In genomic region chr3:136777787-136778216, GRCm38 (mm10) we compare ENCODE assay signal across 24 mouse cellular contexts.
DNase-seq lines count a peak whose midpoint lies in the region; ATAC-seq and TF ChIP-seq lines count a peak whose summit lies in the region.
"Had no signal": no experiment of that assay in that cellular context is flagged by ENCODE, and none has a peak within 500 bp of the region (broad histone marks: within the 10 kb centered on the region; RNA-seq: fewer than 3 reads in every experiment).

No protein-coding gene starts in this region.

- peaks cover 22% of the 10 kb centered on the region for H3K79me2 ChIP-seq in CH12.LX (replicated peaks; ENCODE audit: control insufficient read depth, extremely low read depth, insufficient read depth, poor library complexity, severe bottlenecking)

- H3K27ac ChIP-seq in CH12.LX (ENCODE audit: insufficient read depth, low read depth), result 0 out of 2 replicates have a peak overlapping the region, but pooled peaks have one; percentile 9
- peak overlapping the region; percentile 56; the same call in 1 of the 2 replicates for H3K27ac ChIP-seq in cerebellum, adult 2 months (ENCODE audit: insufficient read depth, low read length)
- H3K27ac ChIP-seq: embryonic facial prominence, embryonic 13.5 days; hindbrain, embryonic 10.5 days; limb, embryonic 13.5 days; liver, embryonic 12.5 days had no signal

- TF ChIP-seq POLR2A in CH12.LX (IDR thresholded peaks at IDR 0.05; ENCODE audit: low read depth, low read length), result no peak
- TF ChIP-seq POLR2A in cerebellum, adult 2 months (IDR thresholded peaks at IDR 0.05; ENCODE audit: borderline replicate concordance, insufficient read depth, low read length), result no peak

- H3K4me3 ChIP-seq in CH12.LX (replicated peaks in 1 of 3; ENCODE audit: low read depth in 2 of 3, low read length in 2 of 3, poor library complexity in 1 of 3), result peak overlapping the region; percentile 2 to 17 (median 11)
- no peak overlapping the region for H3K4me3 ChIP-seq in cerebellum, adult 2 months (replicated peaks; ENCODE audit: insufficient read depth, low read depth, low read length)
- H3K4me3 ChIP-seq: embryonic facial prominence, embryonic 13.5 days; erythroblast, embryonic 14.5 days; hindbrain, embryonic 10.5 days; limb, embryonic 13.5 days; liver, embryonic 12.5 days had no signal

- ATAC-seq in cerebellum, adult (ENCODE audit: insufficient number of reproducible peaks, low FRiP score, low TSS enrichment), result 0 out of 2 replicates have a peak, but pooled peaks have one; percentile 15
- ATAC-seq: CD4-positive, CD25-positive, alpha-beta regulatory T cell, adult 4 months; forebrain, embryonic 14.5 days; inflammation-experienced regulatory T-cells, adult 6 months; liver, embryonic 12.5 days had no signal

- dilution Hi-C loops in CH12.LX (cut with MboI; ENCODE audit: extremely low pct_ligation_motif_present, extremely low pct_unique_long_range_greater_than_20kb, low sequenced_read_pairs), result no loop called here

- TF ChIP-seq CTCF in CH12.LX (conservative IDR thresholded peaks at IDR 0.05 in 1 of 2, IDR thresholded peaks at IDR 0.05 in 1 of 2; ENCODE audit: low read depth in 2 of 2, low read length in 2 of 2), result no peak
- no peak for TF ChIP-seq CTCF in cerebellum, adult 2 months (IDR thresholded peaks at IDR 0.05; ENCODE audit: borderline replicate concordance, insufficient read depth, low read depth, low read length)

- peaks cover 9 to 45% of the 10 kb centered on the region in 2 experiments for H3K4me1 ChIP-seq in CH12.LX (ENCODE audit: control insufficient read depth in 1 of 2, insufficient read depth in 2 of 2)
- H3K4me1 ChIP-seq in cerebellum, adult 2 months (ENCODE audit: control insufficient read depth, insufficient read depth, low read length), result peaks cover 16% of the 10 kb centered on the region; the same call in 1 of the 2 replicates
- H3K4me1 ChIP-seq: hindbrain, embryonic 10.5 days had no signal

- DNase-seq in cerebellum, postnatal 4 days (ENCODE audit: low spot score in 2 of 2), result no peak
- DNase-seq in CH12.LX (ENCODE audit: extremely low read depth), result peak; percentile 67
- DNase-seq in cerebellum, adult 2 months, result peak; percentile 53 to 76
- DNase-seq in cerebellum, postnatal 36 days, result peak; percentile 32 to 58
- no peak for DNase-seq in adrenal gland, postnatal 36 days
- DNase-seq in lung, adult 18-20 months, result no peak
- no peak for DNase-seq in urinary bladder, postnatal 10 days (ENCODE audit: low spot score)
- DNase-seq: gastrocnemius, postnatal 10 days; kidney, adult 2 months; kidney, postnatal 25 days; lung, adult 2 months; midbrain, embryonic 14.5 days; right cerebral cortex, postnatal 14 days; thymus, postnatal 14 days had no signal

- no peak; the same call in none of the 2 replicates for TF ChIP-seq RAD21 in CH12.LX (IDR thresholded peaks at IDR 0.05; ENCODE audit: low read depth, low read length)

- peaks cover 0 to 18% of the 10 kb centered on the region in 2 experiments for H3K36me3 ChIP-seq in CH12.LX (replicated peaks in 1 of 2; ENCODE audit: control insufficient read depth in 1 of 2, insufficient read depth in 1 of 2, low read length in 1 of 2)
- H3K36me3 ChIP-seq: embryonic facial prominence, embryonic 13.5 days; hindbrain, embryonic 10.5 days; limb, embryonic 13.5 days; liver, embryonic 12.5 days had no signal

- peak; percentile 57; the same call in 1 of the 2 replicates for TF ChIP-seq EP300 in CH12.LX (IDR thresholded peaks at IDR 0.05; ENCODE audit: low read length)

- no peaks in the 10 kb centered on the region for H3K27me3 ChIP-seq in CH12.LX (replicated peaks)
- H3K27me3 ChIP-seq in cerebellum, adult 2 months (ENCODE audit: control insufficient read depth, insufficient read depth, low read length), result no peaks in the 10 kb centered on the region
- H3K27me3 ChIP-seq: embryonic facial prominence, embryonic 13.5 days; limb, embryonic 13.5 days; liver, embryonic 12.5 days had no signal

- peak overlapping the region; percentile 70 for H3K4me2 ChIP-seq in CH12.LX (ENCODE audit: insufficient read depth, low read depth, poor library complexity, severe bottlenecking)
- H3K4me2 ChIP-seq: embryonic facial prominence, embryonic 13.5 days; heart, embryonic 11.5 days; limb, embryonic 13.5 days; liver, embryonic 12.5 days had no signal

- in situ Hi-C loops in CH12.LX (cut with MboI; ENCODE audit: low pct_ligation_motif_present, low pct_unique_long_range_greater_than_20kb, low sequenced_read_pairs), result no loop called here

- H3K9me3 ChIP-seq in CH12.LX (replicated peaks; ENCODE audit: low read length), result no peaks in the 10 kb centered on the region
- H3K9me3 ChIP-seq: embryonic facial prominence, embryonic 13.5 days; hindbrain, embryonic 10.5 days; limb, embryonic 13.5 days; liver, embryonic 12.5 days had no signal

- 8% methylated on average over 9 of the region's 9 CpGs for WGBS in cerebellum, adult 2 months

- no peak overlapping the region for H3K9ac ChIP-seq in CH12.LX (ENCODE audit: insufficient read depth, low read depth)
- H3K9ac ChIP-seq: embryonic facial prominence, embryonic 13.5 days; limb, embryonic 13.5 days; liver, embryonic 12.5 days had no signal

TF ChIP-seq in CH12.LX, 34 proteins besides CTCF, POLR2A, EP300 and RAD21:
- TF ChIP-seq CHD1 (IDR thresholded peaks at IDR 0.05; ENCODE audit: low read depth, low read length), result peak; percentile 84; the same call in 1 of the 2 replicates
- TF ChIP-seq ZKSCAN1 (IDR thresholded peaks at IDR 0.05; ENCODE audit: borderline replicate concordance, low read depth, low read length), result no peak
- TF ChIP-seq NELFE (IDR thresholded peaks at IDR 0.05; ENCODE audit: low read depth, low read length), result no peak
- no peak for TF ChIP-seq POLR2AphosphoS2 (IDR thresholded peaks at IDR 0.05; ENCODE audit: low read depth, low read length)
- peak; percentile 74; the same call in 1 of the 2 replicates for TF ChIP-seq MXI1 (IDR thresholded peaks at IDR 0.05; ENCODE audit: low read depth, low read length)
- no peak for TF ChIP-seq TCF12 (IDR thresholded peaks at IDR 0.05; ENCODE audit: low read depth, low read length)
- TF ChIP-seq GABPA (IDR thresholded peaks at IDR 0.05; ENCODE audit: insufficient replicate concordance, low read depth, low read length), result no peak
- TF ChIP-seq E2F4 (IDR thresholded peaks at IDR 0.05; ENCODE audit: insufficient replicate concordance, low read depth, low read length), result no peak
- TF ChIP-seq MEF2A (IDR thresholded peaks at IDR 0.05; ENCODE audit: borderline replicate concordance, low read depth, low read length), result peak; percentile 40; the same call in 1 of the 2 replicates
- TF ChIP-seq ETS1 (conservative IDR thresholded peaks at IDR 0.05; ENCODE audit: low read depth, low read length), result peak; percentile 66
- TF ChIP-seq NRF1 (IDR thresholded peaks at IDR 0.05; ENCODE audit: low read depth, low read length), result no peak
- no peak for TF ChIP-seq ELF1 (IDR thresholded peaks at IDR 0.05; ENCODE audit: low read depth, low read length)
- no peak for TF ChIP-seq PAX5 (IDR thresholded peaks at IDR 0.05; ENCODE audit: low read length)
- TF ChIP-seq SIN3A (IDR thresholded peaks at IDR 0.05; ENCODE audit: low read length), result peak; percentile 88; the same call in 1 of the 2 replicates
- TF ChIP-seq KAT2A (IDR thresholded peaks at IDR 0.05; ENCODE audit: insufficient replicate concordance, low read length), result no peak
- TF ChIP-seq MAFK (IDR thresholded peaks at IDR 0.05; ENCODE audit: insufficient replicate concordance, low read length), result peak; percentile 62; the same call in 1 of the 2 replicates
- TF ChIP-seq BHLHE40 (IDR thresholded peaks at IDR 0.05; ENCODE audit: low read depth, low read length), result no peak
- no peak for TF ChIP-seq ZC3H11A (IDR thresholded peaks at IDR 0.05; ENCODE audit: low read depth, low read length)
- TF ChIP-seq MAX (IDR thresholded peaks at IDR 0.05; ENCODE audit: low read length), result peak; percentile 69; the same call in 1 of the 2 replicates
- TF ChIP-seq UBTF (IDR thresholded peaks at IDR 0.05; ENCODE audit: low read depth, low read length), result no peak
- TF ChIP-seq HCFC1 (IDR thresholded peaks at IDR 0.05; ENCODE audit: low read depth, low read length), result no peak
- no peak for TF ChIP-seq JUND (conservative IDR thresholded peaks at IDR 0.05; ENCODE audit: low read depth, low read length)
- no peak for TF ChIP-seq USF2 (conservative IDR thresholded peaks at IDR 0.05; ENCODE audit: low read depth, low read length)
- TF ChIP-seq IRF4 (IDR thresholded peaks at IDR 0.05; ENCODE audit: low read depth, low read length), result no peak
- TF ChIP-seq MYC (IDR thresholded peaks at IDR 0.05; ENCODE audit: low read depth, low read length), result 0 out of 2 replicates have a peak, but pooled peaks have one; percentile 68
- no peak for TF ChIP-seq MAZ (IDR thresholded peaks at IDR 0.05; ENCODE audit: low read depth, low read length)
- no peak for TF ChIP-seq ZMIZ1 (IDR thresholded peaks at IDR 0.05; ENCODE audit: low read depth, low read length)
- 0 out of 2 replicates have a peak, but pooled peaks have one; percentile 4 for TF ChIP-seq SMC3 (IDR thresholded peaks at IDR 0.05; ENCODE audit: low read depth, low read length)
- TF ChIP-seq JUN (IDR thresholded peaks at IDR 0.05; ENCODE audit: insufficient read depth, low read depth, low read length), result no peak
TF ChIP-seq in CH12.LX: peak in this region for 9.

Comparison
In these comparisons a context has a peak if more than half of its experiments do, and no peak if none do; other contexts are left out.
1. DNase-seq: peak in CH12.LX (single experiment), cerebellum, adult 2 months (2 of 2) and cerebellum, postnatal 36 days (2 of 2); none in cerebellum, postnatal 4 days (0 of 2), adrenal gland, postnatal 36 days (0 of 2), lung, adult 18-20 months (0 of 2) and urinary bladder, postnatal 10 days (single experiment).